Mouse (Mus musculus) erythroblast, embryonic 14.5 days (primary cell): ENCODE results near the gene Ass1.

Experiments
- GATA1 ChIP-seq: IDR thresholded peaks from 2 replicates; pipeline ENCODE4 v1.6.1; 2012; ENCODE audit warnings: low read length, inconsistent platforms, mixed read lengths
- TAL1 ChIP-seq: IDR thresholded peaks from 3 replicates; pipeline ENCODE4 v1.6.1; 2012; ENCODE audit warnings: low read length, inconsistent platforms, mixed read lengths

DNA sequence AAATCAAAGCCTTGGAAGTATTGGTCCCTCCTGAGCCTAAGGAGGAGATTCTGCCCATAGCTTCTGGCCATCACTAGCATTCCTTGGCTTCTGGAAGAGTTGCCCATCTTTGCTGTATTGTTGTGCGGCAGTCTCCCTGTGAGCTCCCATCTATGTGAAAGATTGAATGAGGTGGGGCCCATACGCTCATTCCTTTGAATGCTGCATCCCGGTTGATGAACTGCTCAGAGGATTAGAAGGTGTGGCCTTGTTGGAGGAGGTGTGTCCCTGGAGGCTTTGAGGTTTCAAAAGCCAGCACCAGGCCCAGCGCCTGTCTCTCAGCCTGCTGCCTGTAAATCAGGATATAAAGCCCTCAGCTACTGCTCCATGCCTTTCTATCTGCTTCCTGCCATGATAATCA is 23.6 kb upstream of the Ass1 start:
- no peak for TF ChIP-seq GATA1
- no peak for TF ChIP-seq TAL1
